Mouse (Mus musculus) mature B cell (primary cell): ENCODE data around the gene Cep41.

Experiments
- in situ Hi-C: fragments of 300-500 bp; cut with MboI; formaldehyde crosslinking; loops from 2 replicates; pipeline ENCODE4 v1.14.3; 2019

Cep41 gene

DNA sequence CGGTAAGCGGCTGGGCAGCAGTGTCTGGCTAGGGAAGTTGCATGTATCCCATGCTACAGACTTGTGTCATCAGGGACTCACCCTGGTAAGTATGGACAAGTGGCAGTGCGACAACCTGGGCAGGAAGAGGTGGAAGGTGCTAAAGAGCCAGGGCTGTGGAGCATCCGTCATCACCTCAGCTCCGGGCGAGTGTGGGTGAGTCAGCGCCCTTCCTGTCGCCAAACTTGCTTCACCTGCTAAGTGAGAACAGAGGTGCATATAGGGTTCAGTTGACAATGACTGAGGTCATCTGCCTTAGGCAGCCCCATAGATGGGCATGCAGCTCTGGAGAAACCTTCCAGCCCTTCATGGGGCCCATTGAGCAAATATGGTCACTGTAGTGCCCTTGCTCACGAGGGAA lies 68.8 kb downstream of the Cep41 start:
- in situ Hi-C loops, result no loop called here

DNA sequence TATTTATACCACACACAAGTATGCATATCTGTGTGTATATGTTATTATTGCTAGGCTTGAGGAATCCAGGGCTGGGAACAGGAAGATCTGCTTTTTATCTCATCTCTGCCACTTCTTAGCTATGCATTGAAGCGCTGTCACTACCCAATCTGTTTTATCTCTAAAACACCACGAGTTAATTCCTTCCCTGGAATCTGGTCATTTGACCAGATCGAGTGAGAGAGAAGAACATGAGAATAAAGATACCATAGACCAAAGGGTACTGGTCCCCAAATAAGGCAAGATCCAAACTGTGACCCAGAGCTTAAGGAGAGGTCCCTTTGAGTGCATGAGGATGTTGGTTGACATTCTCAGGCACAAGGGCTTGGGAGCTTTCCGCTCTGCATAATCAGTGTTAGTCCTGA lies 71.6 kb downstream of the Cep41 start:
- in situ Hi-C loops, result no loop called here

DNA sequence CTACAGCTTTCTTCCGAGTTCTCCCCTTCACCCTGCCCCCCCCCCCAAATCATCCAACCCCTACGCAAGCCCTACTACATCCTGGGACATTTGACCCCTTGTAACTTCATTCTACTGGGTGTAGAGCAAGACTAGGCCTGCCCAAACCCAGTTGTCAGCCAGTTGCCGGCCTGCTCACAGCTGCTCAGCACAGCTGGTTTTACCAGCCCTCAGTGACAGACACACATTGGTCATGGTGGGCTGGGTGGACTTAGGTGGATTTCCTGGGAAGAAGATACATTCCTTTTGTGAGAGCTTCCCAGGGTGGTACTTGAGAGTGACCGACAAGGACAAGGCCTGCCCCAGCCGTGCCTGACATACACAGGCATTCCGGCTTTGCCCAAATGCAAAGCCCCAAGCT lies 72.6 kb downstream of the Cep41 start:
- in situ Hi-C loops, result no loop called here

DNA sequence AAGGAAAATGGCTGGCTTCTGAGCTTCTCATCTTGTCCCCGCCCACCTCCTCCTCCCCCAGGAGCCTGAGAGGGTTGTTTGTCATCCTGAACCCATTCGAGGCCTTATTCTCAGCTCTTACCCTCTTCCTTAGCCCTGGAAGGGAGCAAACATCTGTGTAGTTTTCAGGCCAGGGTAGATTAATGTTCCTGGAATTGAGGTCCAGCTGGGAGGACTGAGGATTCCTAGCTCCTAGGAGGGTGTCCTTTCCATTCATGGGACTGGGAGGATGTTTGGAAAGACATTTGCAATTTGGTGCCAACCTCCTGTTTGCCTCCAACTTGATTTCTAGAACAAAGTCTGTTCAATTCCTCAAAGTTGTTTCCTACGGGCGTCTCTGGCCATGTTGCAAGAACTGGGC lies 73.0 kb downstream of the Cep41 start:
- in situ Hi-C loops, result no loop called here

DNA sequence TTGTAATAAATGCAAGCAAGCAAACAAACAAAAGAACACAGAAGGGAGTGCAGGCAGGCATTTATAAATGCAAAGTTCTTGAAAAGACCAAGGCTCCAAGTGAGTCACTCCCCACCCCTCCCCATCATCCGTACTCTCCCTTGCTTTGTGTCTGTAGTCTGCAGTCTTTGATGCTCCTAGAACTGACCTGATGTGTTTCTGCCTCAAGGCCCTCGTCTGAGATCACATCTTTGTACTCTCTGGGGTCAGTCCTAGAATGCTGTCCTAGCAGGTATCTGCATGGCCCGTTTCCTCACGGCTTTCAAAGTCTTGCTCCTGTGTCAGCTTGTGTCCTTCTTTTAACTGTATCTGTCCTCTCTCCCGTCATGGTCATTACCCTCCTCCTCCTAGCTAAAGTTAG lies 73.9 kb downstream of the Cep41 start:
- in situ Hi-C loops, result no loop called here

DNA sequence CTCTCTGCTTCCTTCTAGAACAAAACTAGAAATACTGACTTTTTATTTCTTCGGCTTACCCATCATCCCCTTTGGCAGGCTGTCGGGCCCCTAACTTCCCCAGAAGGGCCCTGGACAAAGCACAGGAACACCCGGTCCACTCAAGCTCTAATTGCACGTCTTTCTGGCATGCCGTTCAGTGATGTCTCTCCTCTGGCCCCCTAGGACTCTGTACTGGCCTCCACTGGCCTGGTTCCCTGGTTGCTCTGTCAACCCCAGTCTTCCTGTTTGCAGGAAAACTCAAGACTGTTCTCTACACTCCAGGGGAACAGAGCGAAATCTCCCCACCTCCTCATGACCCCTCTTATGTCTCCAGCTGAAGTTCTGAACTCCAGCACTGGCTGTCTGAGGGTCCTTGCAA lies 74.8 kb downstream of the Cep41 start:
- in situ Hi-C loops, result no loop called here

DNA sequence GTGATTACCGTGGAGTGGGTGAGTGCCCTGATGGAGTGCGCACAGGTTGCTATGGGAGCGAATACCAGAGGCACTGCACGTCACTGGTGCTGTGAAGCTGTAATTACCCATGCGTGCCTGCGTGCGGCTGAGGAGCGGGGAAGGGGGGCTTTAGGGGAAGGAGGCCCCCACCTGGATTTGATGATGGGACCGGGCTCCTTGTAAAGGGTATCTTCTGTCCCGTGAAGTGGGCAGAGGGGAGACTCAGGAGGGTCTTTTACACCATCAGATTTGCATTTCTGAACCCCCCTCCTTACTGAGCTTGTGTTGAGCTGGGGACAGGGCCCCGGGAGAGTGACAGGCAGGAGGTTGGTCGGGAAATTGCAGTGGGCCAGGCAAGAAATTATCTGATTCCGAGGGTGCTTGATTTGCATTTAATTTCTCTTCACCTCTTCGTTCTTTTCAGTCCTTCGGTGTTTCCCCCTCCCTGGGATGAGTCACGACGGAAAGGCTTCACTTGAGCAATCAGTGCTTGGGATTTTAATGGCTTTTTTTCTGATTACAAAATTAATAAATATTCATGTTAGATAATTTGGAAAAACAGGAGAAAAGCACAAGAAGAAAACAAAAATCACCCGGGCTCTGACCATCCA lies 75.5 kb downstream of the Cep41 start:
- in situ Hi-C loops, result no loop called here

DNA sequence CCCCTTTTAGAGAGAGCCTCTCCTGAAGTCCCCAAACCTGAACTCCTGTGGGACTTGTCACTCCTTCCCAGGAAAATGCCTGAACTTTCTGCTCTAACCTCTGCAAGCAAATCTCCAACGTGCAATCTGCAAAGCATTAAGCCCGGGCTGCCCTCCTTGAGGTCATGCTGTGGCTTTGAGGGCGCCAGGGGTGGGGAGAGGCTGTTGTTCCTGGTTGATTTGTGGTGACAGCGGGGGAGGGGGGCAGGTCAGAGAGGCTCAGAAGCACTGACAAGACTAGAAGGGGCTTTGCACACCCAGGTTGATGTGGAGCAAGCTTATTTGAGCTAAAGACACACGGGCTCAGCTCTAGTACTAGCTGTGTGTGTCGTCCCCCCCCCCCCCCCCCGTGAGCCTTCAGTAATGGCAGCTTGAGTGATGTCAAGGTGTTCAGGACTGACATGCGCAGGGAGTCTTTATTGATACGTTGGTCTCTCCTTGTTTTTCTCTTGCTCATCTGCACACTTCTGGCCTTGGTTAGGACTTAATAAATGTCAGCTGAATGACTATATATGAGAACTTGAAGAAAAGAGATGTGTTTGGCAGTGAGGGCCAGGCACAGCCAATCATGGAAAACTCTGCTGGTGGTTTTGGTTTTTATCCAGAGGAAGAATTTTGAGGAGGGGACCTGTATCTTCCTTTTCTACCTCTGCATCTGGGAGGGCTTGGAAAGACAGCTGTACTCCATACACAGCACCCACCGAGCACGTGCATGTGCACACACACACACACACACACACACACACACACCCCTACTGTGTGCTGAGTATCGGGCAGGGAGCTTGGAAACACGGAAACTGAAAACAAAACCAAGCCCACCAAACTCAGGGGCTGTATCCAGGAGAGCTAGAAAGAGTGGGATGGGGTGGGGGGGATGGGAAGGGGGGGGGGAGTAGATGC lies 76.3 kb downstream of the Cep41 start:
- in situ Hi-C loops, result no loop called here

DNA sequence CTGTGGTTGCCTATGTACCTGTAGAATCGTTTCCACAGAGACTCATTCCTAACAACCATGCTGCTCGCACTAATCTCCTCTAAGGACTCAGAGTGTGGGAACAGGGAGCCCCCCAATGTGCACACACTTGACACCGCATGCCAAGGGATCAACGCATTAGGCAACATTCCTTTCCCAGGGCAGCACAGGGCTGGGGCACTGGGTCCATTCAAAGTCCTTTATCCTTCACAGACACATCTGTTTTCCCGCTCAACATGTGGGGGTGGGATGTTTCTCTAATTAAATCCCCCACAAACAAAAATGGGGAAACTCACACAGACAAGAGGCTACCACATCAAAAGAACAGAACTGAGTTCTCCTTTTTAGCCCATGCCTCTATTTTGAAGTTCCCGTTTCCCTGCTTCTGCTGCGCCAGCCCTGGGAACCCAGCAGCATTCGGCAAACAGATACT lies 77.0 kb downstream of the Cep41 start:
- in situ Hi-C loops, result no loop called here

DNA sequence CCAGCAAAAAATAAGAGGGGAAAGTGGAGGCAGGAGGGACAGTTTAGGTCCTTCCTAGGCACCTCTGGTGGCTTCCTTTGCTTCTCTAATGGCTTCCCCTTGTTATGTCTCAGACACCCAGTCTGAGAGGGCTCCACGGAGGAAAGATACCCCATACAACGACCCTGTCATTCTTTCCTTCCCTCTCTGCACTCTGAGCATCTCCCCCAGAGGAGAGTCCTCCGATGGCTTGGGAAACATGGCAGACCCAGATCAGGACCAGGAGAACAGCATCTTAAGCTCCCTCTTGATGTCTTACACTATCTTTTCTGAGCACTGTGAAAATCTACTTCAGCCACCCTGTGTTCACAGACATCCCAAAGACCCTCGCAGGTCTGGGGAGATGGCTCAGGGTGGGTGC lies 77.8 kb downstream of the Cep41 start:
- in situ Hi-C loops, result no loop called here

DNA sequence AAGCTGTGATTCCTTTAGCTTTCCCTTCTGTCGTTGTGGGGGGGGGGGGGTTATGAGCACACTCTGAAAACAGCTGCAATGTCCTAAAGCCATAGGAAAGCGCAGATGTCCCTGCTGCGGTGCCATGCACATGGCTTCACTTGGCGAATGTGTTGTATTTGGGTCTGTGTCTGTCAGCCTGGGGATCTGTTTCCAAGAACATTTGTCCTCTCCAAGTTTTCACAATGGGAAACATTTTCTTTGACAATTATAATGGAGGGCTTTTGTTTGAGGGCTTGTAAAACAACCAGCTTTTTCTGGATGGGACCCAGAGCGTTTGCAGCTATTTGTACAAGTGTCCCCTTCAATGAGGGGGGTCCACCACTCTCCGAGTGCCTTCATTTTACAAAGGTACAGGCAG lies 79.3 kb downstream of the Cep41 start:
- in situ Hi-C loops, result no loop called here

DNA sequence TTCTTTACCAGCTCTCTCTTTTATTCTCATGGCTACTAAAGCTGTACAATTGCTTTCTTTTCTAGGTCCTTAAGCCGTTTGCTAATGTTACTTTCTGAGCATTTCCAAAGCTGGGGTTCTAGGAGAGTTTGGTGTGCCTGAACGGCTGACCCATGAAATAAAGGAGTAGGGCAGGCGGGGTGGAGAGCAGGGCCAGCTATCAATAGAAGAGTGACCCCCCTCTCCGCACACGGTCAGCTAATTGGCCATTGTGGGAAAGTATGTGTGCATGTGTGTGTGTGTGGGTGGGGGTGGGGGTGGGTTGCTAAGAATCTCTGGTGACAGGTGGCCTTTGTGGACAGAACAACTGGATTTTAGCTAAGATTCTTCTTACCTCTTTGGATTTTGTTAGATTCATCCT lies 82.3 kb downstream of the Cep41 start:
- in situ Hi-C loops, result no loop called here

DNA sequence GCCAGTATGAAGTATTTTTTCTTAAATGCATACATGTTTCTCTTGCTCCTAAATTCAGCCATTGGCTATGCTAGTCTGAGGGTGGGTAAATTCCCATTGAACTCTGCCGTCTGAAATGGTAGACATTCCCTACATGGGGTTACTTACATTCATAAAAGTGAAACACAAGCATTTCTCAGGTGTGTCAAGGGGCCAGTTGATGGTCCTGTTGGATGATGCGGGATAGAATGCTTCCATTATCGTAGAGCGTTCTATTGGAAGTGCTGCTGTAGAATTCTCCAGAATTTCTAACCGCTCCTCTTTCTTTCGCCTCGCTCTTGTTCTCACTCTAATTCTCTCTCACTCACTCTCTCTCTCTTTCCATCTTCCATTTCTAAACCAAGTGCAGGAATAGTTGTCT lies 82.8 kb downstream of the Cep41 start, which contains the start of gene Cpa5:
Gene Cpa5, plus strand, starts transcription at position 301 of the 400 bp plus-strand sequence.
- in situ Hi-C loops, result no loop called here

DNA sequence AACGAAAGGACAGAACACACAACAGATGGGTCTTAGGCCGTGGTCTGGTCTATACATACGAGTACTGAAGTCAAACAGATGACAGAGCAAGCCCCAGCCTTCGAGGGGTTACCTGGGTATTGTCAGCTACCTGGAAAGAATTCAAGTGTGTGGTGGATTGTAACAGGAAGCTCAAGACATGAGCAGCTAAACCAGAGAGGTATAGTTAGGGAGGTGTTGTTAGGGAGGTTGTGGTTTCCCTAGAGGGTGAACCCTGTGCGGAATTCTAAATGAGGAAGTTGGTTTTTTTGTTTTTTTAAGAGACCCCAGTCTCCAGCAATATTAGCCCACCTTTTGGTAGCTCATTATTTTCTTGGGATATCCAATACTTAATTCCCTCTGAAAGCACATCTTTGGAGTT lies 87.9 kb downstream of the Cep41 start:
- in situ Hi-C loops, result no loop called here

DNA sequence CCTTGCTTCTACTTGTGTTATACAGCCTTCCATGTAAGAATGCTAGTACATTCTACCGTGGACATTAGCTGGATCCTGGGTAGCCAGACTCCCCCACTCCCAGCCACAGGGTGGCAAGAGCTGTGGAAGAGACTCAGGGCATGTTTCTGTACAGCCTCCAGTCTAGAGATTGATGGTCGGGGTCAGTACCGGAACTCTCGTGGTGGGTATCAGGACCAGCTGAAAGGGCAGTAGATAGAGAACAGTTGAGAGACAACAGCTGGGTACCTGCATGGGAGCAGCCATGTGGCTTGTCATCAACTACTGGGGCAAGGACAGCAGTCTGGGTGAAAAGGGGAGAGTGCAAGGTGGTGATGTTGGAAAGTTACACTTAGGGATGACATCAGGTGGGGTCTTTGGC lies 88.4 kb downstream of the Cep41 start:
- in situ Hi-C loops, result no loop called here

DNA sequence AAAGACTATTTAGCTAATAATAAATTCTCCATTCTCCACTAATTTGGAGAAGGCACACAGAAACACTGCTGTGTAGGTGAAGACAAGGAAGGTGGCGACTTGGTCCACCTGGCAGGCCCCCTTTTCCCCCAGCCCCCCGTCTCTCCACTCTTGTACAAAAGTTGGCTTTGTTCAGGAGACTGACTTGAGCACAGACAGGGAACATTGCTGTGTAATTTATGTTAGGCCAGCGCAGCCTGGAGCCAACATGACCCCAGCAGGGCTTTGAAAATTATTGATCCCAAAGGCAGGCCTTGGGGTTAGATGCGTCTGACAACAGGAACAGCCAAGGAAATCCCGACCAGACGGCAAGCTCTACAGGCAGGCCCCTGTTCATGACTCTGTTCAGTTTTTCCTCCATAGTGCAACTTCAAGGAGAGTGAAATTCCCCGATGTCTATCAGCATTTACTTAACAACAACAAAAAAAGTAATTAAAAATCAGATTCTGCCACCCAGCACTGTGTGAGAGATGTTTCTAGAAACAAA lies 89.1 kb downstream of the Cep41 start:
- in situ Hi-C loops, result no loop called here
